Mouse (Mus musculus): ENCODE data around the gene Gm13289. TPM values are rescaled to one million over a fixed set of nuclear protein-coding genes. Genes with fewer than 3 reads are reported as not detected.
"Not testable (repeated sequence)": the region's sequence is repeated elsewhere in the genome, so short reads cannot be mapped to it uniquely, and the experiment has no call there.

The Gm13289 gene
- polyA plus RNA-seq, 1 experiment from 2014 or later: not detected

DNA sequence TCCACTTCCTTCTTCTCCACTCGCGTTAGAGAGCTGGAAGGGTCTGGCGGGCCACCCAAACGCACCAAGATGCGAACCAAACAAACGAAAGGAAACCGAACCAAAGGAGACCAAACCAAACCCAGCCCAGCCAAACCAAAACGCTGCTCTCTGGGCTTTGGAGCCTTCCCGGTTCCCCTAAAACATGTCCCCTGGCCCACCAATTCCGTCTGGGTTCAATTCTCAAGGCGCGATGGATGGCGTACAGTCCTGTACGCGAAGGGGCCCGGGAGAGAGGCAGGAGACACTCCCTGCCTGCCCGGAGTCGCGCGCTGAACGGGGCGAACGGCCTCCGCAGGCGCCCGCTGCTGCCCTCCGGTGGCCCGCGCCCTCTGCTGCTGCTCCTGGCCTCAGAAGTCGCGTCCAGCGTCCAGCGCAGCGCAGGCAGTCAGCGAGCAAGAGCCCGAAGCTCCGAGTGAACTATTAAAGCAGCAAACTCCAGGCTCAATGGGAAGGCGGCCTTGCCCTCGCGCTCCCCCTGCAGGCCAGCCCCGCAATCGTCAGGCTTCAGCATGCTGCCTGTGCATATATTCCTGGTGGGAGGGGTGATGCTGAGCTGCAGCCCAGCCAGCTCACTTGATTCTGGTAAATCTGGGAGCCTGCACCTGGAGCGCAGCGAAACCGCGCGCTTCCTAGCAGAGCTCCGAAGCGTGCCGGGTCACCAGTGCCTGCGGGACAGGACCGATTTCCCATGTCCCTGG lies 17.4 kb downstream of the Gm13289 start, which contains the start of gene Gm13275:
Gene Gm13275, plus strand, starts transcription at position 552 of the 740 bp plus-strand sequence.
- H3K4me2 ChIP-seq (ENCODE audit: low read depth, low read length); DNase-seq (ENCODE audit: low spot score); H3K4me1 ChIP-seq (ENCODE audit: control insufficient read depth, insufficient read depth, low read length); H3K36me3 ChIP-seq (ENCODE audit: control insufficient read depth, insufficient read depth, low read length); H3K9me3 ChIP-seq (ENCODE audit: control insufficient read depth, low read length); H3K27me3 ChIP-seq (replicated peaks; ENCODE audit: control insufficient read depth, insufficient read depth, low read length); H3K4me3 ChIP-seq (ENCODE audit: low read depth, low read length); H3K9ac ChIP-seq (ENCODE audit: low read depth, low read length); H3K27ac ChIP-seq (replicated peaks; ENCODE audit: low read depth, low read length); ATAC-seq (ENCODE audit: low read depth): not testable (repeated sequence)
- no CpG with 5 or more reads among the region's 52 CpGs for WGBS

DNA sequence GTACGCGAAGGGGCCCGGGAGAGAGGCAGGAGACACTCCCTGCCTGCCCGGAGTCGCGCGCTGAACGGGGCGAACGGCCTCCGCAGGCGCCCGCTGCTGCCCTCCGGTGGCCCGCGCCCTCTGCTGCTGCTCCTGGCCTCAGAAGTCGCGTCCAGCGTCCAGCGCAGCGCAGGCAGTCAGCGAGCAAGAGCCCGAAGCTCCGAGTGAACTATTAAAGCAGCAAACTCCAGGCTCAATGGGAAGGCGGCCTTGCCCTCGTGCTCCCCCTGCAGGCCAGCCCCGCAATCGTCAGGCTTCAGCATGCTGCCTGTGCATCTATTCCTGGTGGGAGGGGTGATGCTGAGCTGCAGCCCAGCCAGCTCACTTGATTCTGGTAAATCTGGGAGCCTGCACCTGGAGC lies 20.4 kb downstream of the Gm13289 start, which contains the start of gene Gm13279:
Gene Gm13279, plus strand, starts transcription at position 301 of the 400 bp plus-strand sequence.
- WGBS: no CpG with 5 or more reads among the region's 28 CpGs
- ATAC-seq (ENCODE audit: low read depth); H3K27ac ChIP-seq (replicated peaks; ENCODE audit: low read depth, low read length); H3K9me3 ChIP-seq (ENCODE audit: control insufficient read depth, low read length); DNase-seq (ENCODE audit: low spot score); H3K4me3 ChIP-seq (ENCODE audit: low read depth, low read length); H3K4me1 ChIP-seq (ENCODE audit: control insufficient read depth, insufficient read depth, low read length); H3K9ac ChIP-seq (ENCODE audit: low read depth, low read length); H3K4me2 ChIP-seq (ENCODE audit: low read depth, low read length); H3K36me3 ChIP-seq (ENCODE audit: control insufficient read depth, insufficient read depth, low read length); H3K27me3 ChIP-seq (replicated peaks; ENCODE audit: control insufficient read depth, insufficient read depth, low read length): not testable (repeated sequence)

DNA sequence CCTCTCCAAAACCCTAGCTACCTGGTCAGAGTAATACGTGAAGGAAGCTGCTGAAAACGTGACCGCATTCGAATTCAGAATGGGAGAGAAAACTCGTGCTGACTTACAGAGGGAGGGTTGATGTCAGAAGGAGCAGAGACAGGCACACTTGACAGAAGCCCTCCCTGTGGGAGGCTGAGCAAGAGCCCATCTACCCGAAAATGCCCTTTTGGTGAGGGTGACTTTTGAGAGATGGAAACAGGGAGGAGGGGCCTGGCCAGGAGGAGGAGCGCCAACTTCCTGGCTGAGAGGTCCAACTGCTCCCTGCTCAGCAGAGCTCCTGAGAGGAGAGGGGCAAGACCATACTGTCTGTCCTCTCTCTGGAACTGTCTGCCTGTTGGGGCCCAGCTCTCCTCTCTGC lies 22.6 kb downstream of the Gm13289 start, which contains the start of gene Gm13285:
Gene Gm13285, plus strand, starts transcription at position 301 of the 400 bp plus-strand sequence.
- H3K27me3 ChIP-seq (replicated peaks; ENCODE audit: control insufficient read depth, insufficient read depth, low read length): not testable (repeated sequence)

DNA sequence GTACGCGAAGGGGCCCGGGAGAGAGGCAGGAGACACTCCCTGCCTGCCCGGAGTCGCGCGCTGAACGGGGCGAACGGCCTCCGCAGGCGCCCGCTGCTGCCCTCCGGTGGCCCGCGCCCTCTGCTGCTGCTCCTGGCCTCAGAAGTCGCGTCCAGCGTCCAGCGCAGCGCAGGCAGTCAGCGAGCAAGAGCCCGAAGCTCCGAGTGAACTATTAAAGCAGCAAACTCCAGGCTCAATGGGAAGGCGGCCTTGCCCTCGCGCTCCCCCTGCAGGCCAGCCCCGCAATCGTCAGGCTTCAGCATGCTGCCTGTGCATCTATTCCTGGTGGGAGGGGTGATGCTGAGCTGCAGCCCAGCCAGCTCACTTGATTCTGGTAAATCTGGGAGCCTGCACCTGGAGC lies 26.2 kb downstream of the Gm13289 start, which contains the start of gene Gm13287:
Gene Gm13287, plus strand, starts transcription at position 301 of the 400 bp plus-strand sequence.
- H3K9me3 ChIP-seq (ENCODE audit: control insufficient read depth, low read length); ATAC-seq (ENCODE audit: low read depth); H3K4me2 ChIP-seq (ENCODE audit: low read depth, low read length); H3K4me3 ChIP-seq (ENCODE audit: low read depth, low read length); H3K27ac ChIP-seq (replicated peaks; ENCODE audit: low read depth, low read length); H3K4me1 ChIP-seq (ENCODE audit: control insufficient read depth, insufficient read depth, low read length); H3K27me3 ChIP-seq (replicated peaks; ENCODE audit: control insufficient read depth, insufficient read depth, low read length); H3K36me3 ChIP-seq (ENCODE audit: control insufficient read depth, insufficient read depth, low read length); H3K9ac ChIP-seq (ENCODE audit: low read depth, low read length); DNase-seq (ENCODE audit: low spot score): not testable (repeated sequence)
- WGBS: no CpG with 5 or more reads among the region's 29 CpGs

More for the DNA sequence above, 22.6 kb downstream of the Gm13289 start, which contains the start of gene Gm13285:
- 0% methylated on average over 2 of the region's 7 CpGs for WGBS
- not testable (repeated sequence) for H3K4me1 ChIP-seq (ENCODE audit: control insufficient read depth, insufficient read depth, low read length); H3K27ac ChIP-seq (replicated peaks; ENCODE audit: low read depth, low read length); H3K9ac ChIP-seq (ENCODE audit: low read depth, low read length); DNase-seq (ENCODE audit: low spot score); ATAC-seq (ENCODE audit: low read depth); H3K36me3 ChIP-seq (ENCODE audit: control insufficient read depth, insufficient read depth, low read length); H3K4me2 ChIP-seq (ENCODE audit: low read depth, low read length); H3K9me3 ChIP-seq (ENCODE audit: control insufficient read depth, low read length); H3K4me3 ChIP-seq (ENCODE audit: low read depth, low read length)

DNA sequence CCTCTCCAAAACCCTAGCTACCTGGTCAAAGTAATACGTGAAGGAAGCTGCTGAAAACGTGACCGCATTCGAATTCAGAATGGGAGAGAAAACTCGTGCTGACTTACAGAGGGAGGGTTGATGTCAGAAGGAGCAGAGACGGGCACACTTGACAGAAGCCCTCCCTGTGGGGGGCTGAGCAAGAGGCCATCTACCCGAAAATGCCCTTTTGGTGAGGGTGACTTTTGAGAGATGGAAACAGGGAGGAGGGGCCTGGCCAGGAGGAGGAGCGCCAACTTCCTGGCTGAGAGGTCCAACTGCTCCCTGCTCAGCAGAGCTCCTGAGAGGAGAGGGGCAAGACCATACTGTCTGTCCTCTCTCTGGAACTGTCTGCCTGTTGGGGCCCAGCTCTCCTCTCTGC lies 28.5 kb downstream of the Gm13289 start, which contains the start of gene Gm13288:
Gene Gm13288, plus strand, starts transcription at position 301 of the 400 bp plus-strand sequence.
- ATAC-seq (ENCODE audit: low read depth); H3K27ac ChIP-seq (replicated peaks; ENCODE audit: low read depth, low read length); DNase-seq (ENCODE audit: low spot score); H3K36me3 ChIP-seq (ENCODE audit: control insufficient read depth, insufficient read depth, low read length); H3K9ac ChIP-seq (ENCODE audit: low read depth, low read length); H3K9me3 ChIP-seq (ENCODE audit: control insufficient read depth, low read length); H3K4me1 ChIP-seq (ENCODE audit: control insufficient read depth, insufficient read depth, low read length); H3K27me3 ChIP-seq (replicated peaks; ENCODE audit: control insufficient read depth, insufficient read depth, low read length): not testable (repeated sequence)
- Histone ChIP-seq H3K4me3 (ENCODE audit: low read depth, low read length) (peak within 1 kb of the TSS; percentile 20; the same call in 1 of the 2 replicates), H3K4me2 (ENCODE audit: low read depth, low read length) (peak within 1 kb of the TSS; percentile 32; the same call in 1 of the 2 replicates)
- WGBS: no CpG with 5 or more reads among the region's 8 CpGs

DNA sequence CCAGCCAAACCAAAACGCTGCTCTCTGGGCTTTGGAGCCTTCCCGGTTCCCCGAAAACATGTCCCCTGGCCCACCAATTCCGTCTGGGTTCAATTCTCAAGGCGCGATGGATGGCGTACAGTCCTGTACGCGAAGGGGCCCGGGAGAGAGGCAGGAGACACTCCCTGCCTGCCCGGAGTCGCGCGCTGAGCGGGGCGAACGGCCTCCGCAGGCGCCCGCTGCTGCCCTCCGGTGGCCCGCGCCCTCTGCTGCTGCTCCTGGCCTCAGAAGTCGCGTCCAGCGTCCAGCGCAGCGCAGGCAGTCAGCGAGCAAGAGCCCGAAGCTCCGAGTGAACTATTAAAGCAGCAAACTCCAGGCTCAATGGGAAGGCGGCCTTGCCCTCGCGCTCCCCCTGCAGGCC lies 29.0 kb downstream of the Gm13289 start:
- WGBS: no CpG with 5 or more reads among the region's 34 CpGs
- not testable (repeated sequence) for DNase-seq (ENCODE audit: low spot score); H3K27ac ChIP-seq (replicated peaks; ENCODE audit: low read depth, low read length); H3K4me1 ChIP-seq (ENCODE audit: control insufficient read depth, insufficient read depth, low read length); H3K27me3 ChIP-seq (replicated peaks; ENCODE audit: control insufficient read depth, insufficient read depth, low read length); ATAC-seq (ENCODE audit: low read depth); H3K9ac ChIP-seq (ENCODE audit: low read depth, low read length); H3K9me3 ChIP-seq (ENCODE audit: control insufficient read depth, low read length); H3K36me3 ChIP-seq (ENCODE audit: control insufficient read depth, insufficient read depth, low read length)
- Histone ChIP-seq H3K4me3 (ENCODE audit: low read depth, low read length) (peak overlapping the region; percentile 20; the same call in 1 of the 2 replicates), H3K4me2 (ENCODE audit: low read depth, low read length) (peak overlapping the region; percentile 32; the same call in 1 of the 2 replicates)

DNA sequence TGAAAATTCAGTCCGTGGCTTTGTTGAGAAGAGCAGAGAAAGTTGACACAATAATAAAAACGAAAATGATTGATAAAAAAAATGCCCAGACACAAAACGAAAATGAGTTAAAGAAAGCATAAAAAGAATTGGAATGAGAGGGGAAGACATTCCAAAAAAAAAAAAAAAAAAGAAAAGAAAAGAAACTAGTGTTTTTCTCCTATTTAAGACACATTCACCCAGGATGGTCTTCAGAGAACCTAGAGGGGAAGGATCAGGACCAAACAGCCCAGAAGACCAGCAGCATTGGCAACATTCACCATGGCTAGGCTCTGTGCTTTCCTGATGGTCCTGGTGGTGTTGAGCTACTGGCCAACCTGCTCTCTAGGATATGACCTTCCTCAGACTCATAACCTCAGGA lies 39.2 kb downstream of the Gm13289 start, which contains the start of gene Ifna7:
Gene Ifna7, plus strand, starts transcription at position 301 of the 400 bp plus-strand sequence.
- 59% methylated on average over 3 of the region's 3 CpGs for WGBS
- ATAC-seq (ENCODE audit: low read depth) (no peak), DNase-seq (ENCODE audit: low spot score) (no peak)
- no peak within 1 kb of the TSS for H3K4me3 ChIP-seq (ENCODE audit: low read depth, low read length)
- no peaks in the 10 kb centered on the region for H3K9me3 ChIP-seq (ENCODE audit: control insufficient read depth, low read length)
- no peak within 1 kb of the TSS for H3K9ac ChIP-seq (ENCODE audit: low read depth, low read length)
- no peaks in the 10 kb centered on the region for H3K4me1 ChIP-seq (ENCODE audit: control insufficient read depth, insufficient read depth, low read length)
- H3K27me3 ChIP-seq (replicated peaks; ENCODE audit: control insufficient read depth, insufficient read depth, low read length): no peaks in the 10 kb centered on the region
- no peak within 1 kb of the TSS for H3K27ac ChIP-seq (replicated peaks; ENCODE audit: low read depth, low read length)
- no peaks in the 10 kb centered on the region for H3K36me3 ChIP-seq (ENCODE audit: control insufficient read depth, insufficient read depth, low read length)
- H3K4me2 ChIP-seq (ENCODE audit: low read depth, low read length): no peak within 1 kb of the TSS

DNA sequence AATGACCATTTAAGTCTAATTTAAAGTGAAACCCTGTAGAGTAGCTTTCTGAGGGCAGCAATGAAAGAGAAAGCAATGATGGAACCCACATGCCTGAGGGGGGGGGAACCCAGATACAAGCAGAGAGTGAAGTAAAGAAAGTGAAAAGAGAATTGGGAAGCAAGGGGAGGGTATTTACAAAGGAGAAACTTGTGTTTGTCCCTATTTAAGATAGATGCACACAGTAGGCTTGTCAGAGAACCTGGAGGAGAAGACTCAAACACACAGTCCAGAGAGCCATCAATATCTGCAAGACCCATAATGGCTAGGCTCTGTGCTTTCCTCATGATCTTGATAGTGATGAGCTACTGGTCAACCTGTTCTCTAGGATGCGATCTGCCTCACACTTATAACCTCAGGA lies 42.9 kb downstream of the Gm13289 start, which contains the start of gene Ifna11:
Gene Ifna11, plus strand, starts transcription at position 301 of the 400 bp plus-strand sequence.
- H3K9ac ChIP-seq (ENCODE audit: low read depth, low read length): no peak within 1 kb of the TSS
- H3K4me3 ChIP-seq (ENCODE audit: low read depth, low read length): no peak within 1 kb of the TSS
- no peaks in the 10 kb centered on the region for H3K36me3 ChIP-seq (ENCODE audit: control insufficient read depth, insufficient read depth, low read length)
- no peak for ATAC-seq (ENCODE audit: low read depth)
- no peak within 1 kb of the TSS for H3K4me2 ChIP-seq (ENCODE audit: low read depth, low read length)
- no peak for DNase-seq (ENCODE audit: low spot score)
- 71% methylated on average over 1 of the region's 1 CpGs for WGBS
- no peaks in the 10 kb centered on the region for H3K9me3 ChIP-seq (ENCODE audit: control insufficient read depth, low read length)
- H3K4me1 ChIP-seq (ENCODE audit: control insufficient read depth, insufficient read depth, low read length): no peaks in the 10 kb centered on the region
- no peak within 1 kb of the TSS for H3K27ac ChIP-seq (replicated peaks; ENCODE audit: low read depth, low read length)
- no peaks in the 10 kb centered on the region for H3K27me3 ChIP-seq (replicated peaks; ENCODE audit: control insufficient read depth, insufficient read depth, low read length)
